Mouse (Mus musculus) embryo, embryonic 11 days (tissue): ENCODE measurements around the gene Srgap1.

Experiments
- DNase-seq: peaks from one replicate; pipeline ENCODE4 v3.0.0-alpha.2; 2015

The Srgap1 gene

GRCm38 (mm10) chr10:122016631-122017030, 30.5 kb downstream of the Srgap1 start:
- DNase-seq = no peak

- DNase-seq = no peak
These were observed 34.8 kb downstream of the Srgap1 start for GRCm38 (mm10) chr10:122012321-122012720.

GRCm38 (mm10) chr10:122008731-122009391, 38.3 kb downstream of the Srgap1 start:
- peak; percentile 63 for DNase-seq

- DNase-seq = no peak
These were observed 38.8 kb downstream of the Srgap1 start for GRCm38 (mm10) chr10:122008370-122008730.

DNA sequence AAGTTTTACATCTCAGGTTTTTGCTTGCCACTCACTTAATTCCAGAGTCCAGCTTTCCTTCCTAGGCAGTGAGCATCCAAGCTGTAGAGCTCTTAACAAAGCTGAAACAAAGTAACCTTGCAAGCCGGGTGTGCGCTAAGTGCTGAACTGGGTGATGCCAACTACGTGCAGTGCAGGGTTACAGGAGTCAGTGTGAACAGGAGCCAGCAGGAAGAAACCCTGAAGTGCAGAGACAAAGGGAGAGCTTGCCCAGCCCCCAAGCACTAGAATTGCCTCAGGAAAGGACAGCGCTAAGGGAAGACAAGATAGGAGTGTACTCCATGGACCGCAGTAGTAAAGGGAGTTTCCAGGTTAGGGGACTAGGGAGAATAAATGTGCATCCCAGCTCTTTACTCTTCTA, 40.5 kb downstream of the Srgap1 start:
- DNase-seq = no peak

DNA sequence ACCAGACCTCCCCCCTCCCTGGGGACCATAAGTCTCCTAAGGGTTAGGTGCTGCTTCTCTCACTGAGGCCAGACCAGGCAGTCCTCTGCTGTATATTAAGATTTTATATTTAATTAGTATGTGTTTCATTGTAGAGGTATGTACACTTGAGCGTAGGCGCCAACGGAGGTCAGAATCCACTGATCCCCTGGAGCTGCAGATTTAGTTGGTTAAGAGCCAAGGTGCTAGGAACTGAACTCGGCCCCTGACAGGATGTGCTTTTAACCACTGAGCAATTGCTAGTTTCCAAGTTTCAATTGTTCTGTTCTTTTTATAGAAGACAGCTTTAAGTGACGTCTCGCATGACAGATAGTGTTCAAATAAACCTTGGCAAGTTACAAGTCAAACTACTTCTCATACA, 41.0 kb downstream of the Srgap1 start:
- no peak for DNase-seq

DNA sequence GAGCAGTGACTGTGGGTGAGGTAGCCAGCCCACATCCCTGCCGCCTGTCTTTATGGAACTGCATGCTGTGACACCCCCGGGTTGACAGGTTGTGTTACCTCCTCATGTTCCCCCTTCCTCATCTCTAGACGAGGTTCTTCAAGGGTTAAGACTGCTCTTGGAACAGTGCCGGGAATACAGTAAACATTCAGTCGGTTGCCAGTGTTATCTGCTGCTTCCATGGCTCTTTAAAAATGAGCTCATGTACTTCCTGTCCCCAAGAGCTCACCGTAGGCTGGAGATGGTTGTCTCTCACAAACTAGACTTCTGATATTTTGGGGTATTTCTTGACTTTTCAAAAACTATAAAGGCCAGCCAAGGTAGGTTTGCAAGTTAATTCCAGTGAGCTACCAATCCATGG, 41.6 kb downstream of the Srgap1 start:
- no peak for DNase-seq

DNA sequence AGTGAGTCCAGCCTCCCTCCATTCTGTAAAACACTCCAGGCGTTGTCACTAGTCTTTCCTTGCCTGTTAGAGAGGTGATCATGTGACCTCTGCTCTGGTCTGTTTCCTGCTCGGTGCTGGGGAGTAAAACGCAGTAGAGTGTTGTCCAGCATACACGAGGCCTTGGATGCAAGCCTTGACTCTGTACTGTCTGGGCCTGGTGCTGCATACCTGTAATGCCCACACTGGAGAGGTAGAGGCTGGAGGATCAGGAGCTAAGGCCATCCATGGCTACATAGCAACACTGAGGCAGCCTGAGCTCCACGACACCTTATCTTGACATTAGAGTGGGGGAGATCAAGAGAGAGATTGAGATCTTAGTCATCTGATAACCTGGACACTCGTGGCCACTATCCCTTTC, 44.2 kb downstream of the Srgap1 start:
- DNase-seq = no peak

- DNase-seq = no peak
These were observed 48.3 kb downstream of the Srgap1 start for GRCm38 (mm10) chr10:121998806-121999205.

DNA sequence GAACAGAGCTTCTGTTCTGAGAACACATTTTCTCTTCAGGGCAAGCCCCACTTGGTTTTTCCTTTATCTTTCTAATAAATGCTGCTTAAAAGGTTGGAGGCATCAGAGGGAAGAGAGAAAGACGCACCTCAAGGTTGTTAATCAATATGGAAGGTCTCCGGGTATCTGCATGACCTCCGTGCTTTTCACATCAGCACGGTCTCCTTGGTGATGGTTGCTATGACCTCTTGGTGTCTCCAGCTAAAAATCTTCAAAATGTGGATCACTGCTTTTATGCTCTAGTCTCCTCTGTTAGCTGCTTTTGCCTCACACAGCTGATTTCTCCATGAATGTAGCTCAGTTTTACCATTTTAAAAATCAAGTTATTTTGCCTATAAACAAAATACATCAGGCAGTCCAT, 50.6 kb downstream of the Srgap1 start:
- DNase-seq = peak; percentile 53

GRCm38 (mm10) chr10:121995448-121995847, 51.7 kb downstream of the Srgap1 start:
- DNase-seq = no peak

- DNase-seq = no peak
These were observed 52.5 kb downstream of the Srgap1 start for GRCm38 (mm10) chr10:121994660-121995059.

- DNase-seq = no peak
These were observed 54.5 kb downstream of the Srgap1 start for GRCm38 (mm10) chr10:121992609-121993008.

DNA sequence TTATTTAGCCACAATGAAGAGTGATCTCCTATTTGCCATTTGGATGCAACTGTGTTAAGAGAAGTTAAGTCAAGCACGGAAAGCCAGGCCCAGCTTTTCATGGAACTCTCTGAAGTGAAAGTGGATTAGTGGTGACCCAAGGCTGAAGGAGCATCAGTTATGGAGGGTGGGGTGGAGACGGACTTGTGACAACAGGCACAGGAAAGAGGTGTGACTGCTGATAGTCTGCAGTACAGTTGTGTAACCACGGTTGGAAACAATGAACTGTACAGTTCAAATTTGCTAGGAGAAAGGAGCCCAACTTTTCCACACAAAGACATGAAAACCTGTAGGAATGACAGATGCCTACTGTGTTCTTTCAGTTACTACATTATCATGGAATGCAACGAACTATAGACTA, 60.1 kb downstream of the Srgap1 start:
- DNase-seq = no peak

GRCm38 (mm10) chr10:121984887-121985286, 62.2 kb downstream of the Srgap1 start:
- no peak for DNase-seq

DNA sequence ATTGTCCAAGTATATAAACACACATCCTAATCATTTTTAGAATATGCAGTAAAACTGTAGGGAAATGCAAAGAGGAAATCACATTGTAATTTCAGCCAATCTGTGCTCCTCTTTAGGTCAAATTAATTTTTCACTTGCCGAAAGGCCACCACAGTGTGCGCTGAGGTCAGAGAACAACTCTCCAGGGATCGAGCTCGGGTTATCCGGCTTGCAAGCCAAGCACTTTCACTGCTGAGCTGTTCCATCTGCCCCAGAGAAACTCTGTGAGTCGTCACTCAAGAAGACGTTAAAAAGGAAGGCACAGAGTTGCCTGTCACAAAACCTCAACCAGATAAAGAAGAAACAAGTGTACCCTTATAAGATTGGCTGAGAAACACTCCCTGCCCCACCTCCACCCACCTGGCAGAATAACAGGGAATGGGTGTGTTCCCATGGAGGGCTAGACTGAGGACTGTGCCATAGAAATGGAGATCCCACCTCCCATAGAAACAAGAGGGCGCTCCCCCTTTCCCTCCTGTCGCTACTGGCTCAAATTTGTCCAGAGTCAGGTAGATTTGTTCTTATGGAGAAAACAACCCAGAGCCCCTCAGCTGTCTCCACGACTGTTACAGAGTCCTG, 63.0 kb downstream of the Srgap1 start:
- DNase-seq = no peak

- DNase-seq = no peak
These were observed 71.8 kb downstream of the Srgap1 start for GRCm38 (mm10) chr10:121975330-121975729.

- no peak for DNase-seq
These were observed 72.5 kb downstream of the Srgap1 start for GRCm38 (mm10) chr10:121974591-121974990.

GRCm38 (mm10) chr10:121973281-121973680, 73.8 kb downstream of the Srgap1 start:
- no peak for DNase-seq

DNA sequence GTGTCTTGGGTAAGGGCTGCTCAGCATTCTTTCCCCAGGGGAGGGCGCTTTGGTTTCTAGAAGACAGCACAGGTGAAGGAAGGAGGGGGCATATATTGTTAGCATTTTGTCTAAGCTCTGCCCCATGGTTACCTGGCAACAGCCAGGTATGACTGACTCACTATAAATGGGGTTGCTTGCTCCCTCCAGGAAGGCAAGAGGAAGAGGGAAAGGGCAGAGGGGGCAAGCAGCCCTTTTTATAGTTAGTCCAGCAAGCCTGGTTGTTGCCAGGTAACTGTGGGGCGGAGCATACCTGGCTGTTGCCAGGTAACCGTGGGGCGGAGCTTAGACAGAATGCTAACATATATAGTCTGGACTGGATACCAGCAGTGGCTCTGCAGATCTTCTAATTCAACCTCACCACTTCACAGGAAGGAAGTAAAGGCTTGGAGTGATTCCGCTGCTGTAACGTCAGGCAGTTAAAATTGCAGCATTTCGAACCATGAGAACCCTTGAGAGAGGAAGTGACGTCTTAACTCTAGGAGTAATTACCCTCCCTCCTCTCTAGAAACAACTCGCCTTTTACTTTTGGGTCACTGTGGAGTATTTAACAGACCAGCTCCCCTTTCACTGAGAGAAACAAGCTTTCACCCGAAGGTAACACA, 74.7 kb downstream of the Srgap1 start:
- DNase-seq = no peak

DNA sequence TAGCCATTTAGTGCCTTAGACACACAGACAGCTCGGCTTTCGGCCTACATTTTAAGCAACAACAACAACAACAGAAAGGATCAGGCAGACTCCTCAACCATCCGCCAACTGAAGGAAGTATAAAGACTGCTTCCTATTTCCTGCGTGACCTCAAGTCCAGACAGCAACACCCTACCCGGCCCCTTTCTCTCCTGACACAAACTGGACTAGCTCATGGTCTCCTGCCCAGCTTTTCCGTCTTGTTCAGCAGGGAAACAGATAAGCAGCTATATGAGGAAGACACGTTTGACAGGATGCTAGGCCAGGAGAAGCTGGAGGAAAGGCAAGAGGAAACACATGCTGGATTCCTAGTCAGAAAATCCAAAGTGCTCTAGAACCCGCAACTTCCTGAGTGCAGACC, 75.5 kb downstream of the Srgap1 start:
- no peak for DNase-seq

DNA sequence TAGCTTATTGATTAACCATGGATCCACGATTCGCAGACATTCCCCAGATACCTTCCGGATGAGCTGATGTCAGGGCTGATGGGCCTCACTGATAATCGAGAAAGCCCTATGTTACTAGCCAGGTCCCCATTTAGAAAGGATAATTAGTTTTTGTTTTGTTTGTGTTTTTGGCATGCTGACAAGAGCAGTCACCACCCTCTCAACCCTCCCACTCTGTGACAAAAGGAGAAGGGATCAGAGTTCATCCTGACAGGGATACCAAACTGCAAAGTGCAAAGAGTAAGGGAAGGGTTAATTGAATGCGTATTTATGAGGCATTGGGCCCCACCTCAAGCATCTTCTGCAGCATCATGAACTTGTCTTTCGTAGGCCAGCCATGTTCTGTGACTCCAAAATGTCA, 76.2 kb downstream of the Srgap1 start:
- DNase-seq = no peak

- no peak for DNase-seq
These were observed 83.0 kb downstream of the Srgap1 start for GRCm38 (mm10) chr10:121964114-121964513.

- DNase-seq = no peak
These were observed 85.1 kb downstream of the Srgap1 start for GRCm38 (mm10) chr10:121962053-121962452.
